Mouse (Mus musculus) liver, adult 10 weeks (tissue): ENCODE data around the gene Ilk. TPM values are rescaled to one million over a fixed set of nuclear protein-coding genes. Genes with fewer than 3 reads are reported as not detected.

ENCODE experiments used
- polyA plus RNA-seq: library from polyadenylated mRNA; stranded (reverse); fragments of 350-450 nt; fragmentation: Illumina TruSeq; extraction: RNeasy Lipid Tissue Mini Kit (QIAGEN cat#74804); gene quantifications from one replicate; pipeline ENCODE4 v1.2.3, GENCODE M21; 2014; ENCODE audit warnings: low read depth, low replicate concordance

Ilk gene
- 28.8 TPM for polyA plus RNA-seq

DNA sequence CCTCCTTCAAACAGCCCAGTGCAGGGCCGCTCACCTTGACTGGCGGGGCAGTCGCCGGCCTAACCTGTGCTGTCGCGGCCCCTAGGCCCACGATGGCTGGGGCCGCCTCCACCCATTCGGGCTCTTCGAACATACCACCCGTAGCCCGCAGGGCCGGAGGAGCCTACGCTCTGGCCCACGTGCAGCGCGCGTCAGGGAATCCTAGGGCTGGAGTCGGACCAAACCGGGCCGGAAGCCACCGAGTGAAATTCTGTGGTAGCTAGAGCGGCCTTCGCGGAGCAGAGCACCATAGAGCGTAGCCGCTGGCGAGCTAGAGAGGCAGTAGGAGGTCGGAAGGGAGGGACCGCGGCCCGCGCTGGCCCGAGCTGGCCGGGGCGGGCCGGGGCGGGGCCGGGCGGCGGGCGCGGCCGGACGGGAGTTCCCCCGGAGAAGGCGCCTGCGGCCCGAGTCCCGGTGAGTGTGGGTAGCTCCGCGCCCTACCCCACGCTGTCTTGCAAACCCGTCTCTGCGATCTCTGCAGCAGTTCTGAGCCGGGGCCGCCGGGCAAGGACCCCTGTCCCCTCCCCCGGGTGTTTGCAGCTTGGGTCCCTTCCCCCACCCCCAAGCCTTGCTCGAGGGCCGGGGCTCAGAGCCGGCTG lies at the start of gene Ilk:
Ilk (plus strand) TSS at position 329 of the 638 bp plus-strand sequence.

DNA sequence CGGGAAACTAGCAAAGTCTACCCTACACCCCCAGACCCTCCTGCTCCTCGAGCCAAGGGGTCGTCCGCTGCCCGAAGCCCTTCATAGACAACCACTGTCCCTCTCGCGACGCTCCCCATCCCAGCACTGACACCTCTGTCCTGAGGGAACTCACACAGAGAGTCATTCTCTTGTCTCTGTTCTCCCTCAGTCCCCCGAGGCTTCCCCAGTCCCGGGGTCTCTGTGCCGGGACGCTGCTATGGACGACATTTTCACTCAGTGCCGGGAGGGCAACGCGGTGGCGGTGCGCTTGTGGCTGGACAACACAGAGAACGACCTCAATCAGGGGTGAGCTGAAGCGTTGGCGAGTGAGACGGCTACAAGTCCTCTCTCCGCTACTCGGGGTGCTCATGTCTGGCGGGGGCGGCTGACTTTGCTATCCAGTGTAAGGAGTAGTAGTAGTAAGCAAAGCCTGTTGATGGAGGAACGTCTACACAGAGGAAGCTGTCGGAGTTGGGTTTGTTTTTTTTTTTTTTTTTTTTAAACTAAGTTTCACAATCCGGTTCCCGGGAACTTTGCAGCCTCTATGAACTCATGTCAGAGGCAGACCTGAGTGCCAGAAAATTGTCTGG lies 624 bp downstream of the Ilk start, which contains the start of gene Rrp8:
Rrp8 (minus strand) TSS at position 475 of the 611 bp plus-strand sequence.

DNA sequence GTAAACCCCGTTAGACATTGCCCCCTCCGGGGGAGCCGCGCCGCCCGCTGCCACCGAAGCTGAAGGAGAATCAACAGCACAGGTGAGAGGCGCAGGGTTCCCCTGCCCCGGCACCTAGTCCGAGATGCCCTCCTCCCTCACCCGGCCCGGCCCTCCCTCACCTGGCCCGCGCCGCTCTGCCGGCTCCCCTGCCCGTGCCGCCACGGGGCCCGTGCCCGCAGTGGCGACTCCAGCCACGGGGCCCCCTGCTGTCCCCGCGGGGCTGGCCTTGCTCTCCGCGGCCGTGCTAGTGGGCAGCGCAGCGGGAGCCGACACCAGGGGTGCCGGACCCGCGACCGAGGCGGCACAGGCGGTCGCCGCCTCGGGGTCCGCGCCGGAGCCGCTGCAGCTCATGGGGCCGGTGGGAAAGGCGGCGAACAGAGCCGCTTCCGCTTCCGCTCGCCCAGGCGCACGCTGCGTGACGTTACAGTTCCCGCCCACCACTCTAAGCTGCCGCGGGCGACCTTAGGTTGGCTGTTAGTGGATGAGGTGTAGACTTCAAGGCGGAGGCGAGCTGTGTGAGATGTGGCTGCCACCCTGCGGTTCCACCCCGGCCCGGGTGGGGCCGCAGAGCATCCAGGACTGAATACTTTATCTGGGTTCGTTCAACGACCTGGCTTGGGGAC lies 7.7 kb downstream of the Ilk start, which contains the start of gene Taf10:
Taf10 (minus strand) TSS at position 436 of the 665 bp plus-strand sequence.

DNA sequence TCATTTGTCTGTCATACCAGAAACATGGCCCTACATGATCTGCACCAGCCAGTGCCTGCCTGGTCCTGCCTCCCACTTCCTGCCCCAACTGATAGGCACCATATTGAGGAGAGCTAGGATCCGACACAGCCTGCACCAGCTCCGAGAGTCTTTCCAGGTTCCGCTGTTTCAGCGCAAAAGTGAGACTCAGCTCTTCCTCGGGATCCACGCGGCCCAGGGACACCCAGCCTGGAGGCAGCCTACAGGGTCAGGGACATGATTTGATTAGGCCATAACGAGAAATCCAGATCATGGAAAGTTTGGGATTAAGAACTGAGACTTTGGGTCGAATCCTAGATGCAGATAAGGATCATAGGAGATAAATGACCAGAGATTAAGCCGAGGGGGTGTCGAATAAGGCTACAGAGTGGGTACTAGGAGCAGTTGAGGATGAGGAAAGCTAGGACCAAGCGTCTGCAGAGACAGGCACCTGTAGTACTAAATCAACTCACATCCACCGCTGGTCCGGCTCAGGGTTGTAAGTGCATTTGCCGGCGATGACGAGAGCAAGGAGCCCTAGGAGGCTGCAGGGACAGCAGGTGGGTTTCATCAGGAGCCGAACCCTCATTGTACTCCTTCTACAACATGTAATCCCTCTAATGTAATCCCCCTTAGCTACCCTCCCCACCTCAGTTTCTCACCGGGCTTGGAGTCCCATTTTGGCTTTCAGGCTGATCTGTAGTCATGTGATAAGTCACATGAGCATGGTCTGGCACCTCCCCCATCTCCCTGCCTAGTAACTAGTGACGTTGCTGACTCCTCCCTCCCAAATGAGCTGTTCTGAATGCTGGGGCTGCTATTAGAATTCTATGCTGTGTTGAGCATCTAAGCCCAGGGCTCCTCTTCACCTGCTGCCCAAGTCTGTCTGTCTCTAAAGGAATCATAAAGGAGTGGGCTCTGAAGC lies 15.4 kb downstream of the Ilk start, which contains the start of gene Tpp1:
Tpp1 (minus strand) TSS at position 745 of the 943 bp plus-strand sequence.

DNA sequence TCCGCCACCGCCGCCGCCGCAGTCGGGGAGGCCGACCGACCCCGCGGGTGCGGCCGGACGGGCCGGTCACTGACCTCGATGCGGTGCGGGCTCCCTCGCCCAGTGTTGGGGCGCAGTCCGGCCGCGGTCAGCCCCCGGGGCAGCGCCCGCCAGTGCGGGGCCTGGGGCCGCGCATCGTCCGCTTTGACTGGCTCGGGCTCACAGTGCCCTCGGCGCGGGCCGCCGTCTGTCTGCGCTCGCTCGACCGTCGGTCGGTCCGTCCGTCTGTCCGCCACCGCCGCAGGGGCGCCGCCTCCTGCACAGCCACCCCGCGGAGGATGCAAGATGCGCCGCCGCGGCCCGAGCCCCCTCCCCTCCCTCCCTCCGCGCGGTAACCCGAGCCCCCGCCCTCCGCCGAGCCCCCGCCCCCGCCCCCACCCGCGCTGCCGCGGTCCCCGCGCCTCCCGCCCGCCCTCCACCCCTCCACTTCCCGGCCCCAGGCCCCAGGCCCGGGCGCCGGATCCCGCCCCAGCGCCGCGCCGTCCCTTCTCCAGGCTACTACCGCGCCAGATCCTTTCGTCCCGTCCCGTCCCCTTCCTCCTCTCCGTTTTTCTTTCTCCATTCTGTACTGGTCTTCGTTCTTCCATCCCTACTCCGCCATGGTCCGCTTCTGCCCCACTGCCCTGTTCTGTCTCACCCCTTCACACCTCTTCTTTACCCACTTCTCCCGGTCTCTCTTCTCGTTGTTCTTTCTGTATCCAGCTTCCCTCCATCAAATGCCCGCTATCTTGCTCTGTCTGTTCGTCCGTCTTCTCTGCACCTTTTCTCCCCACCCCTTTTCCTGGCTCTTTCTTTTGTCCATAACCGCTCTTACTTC lies 51.1 kb downstream of the Ilk start, which contains the start of gene Dchs1:
Dchs1 (minus strand) TSS at position 370 of the 856 bp plus-strand sequence.

Other genes starting within 250 kb of the Ilk start
- 7.1 TPM for gene Smpd1, start 182.2 kb upstream of the Ilk start, polyA plus RNA-seq
- not detected for gene Apbb1, start 154.9 kb upstream of the Ilk start, polyA plus RNA-seq
- 787 TPM for gene Hpx, start 136.5 kb upstream of the Ilk start, polyA plus RNA-seq
- gene Trim3, start 103.0 kb upstream of the Ilk start, polyA plus RNA-seq, result 2.9 TPM
- 18.6 TPM for gene Timm10b, start 96.5 kb upstream of the Ilk start, polyA plus RNA-seq
- gene Arfip2, start 96.2 kb upstream of the Ilk start, polyA plus RNA-seq, result 3.3 TPM
- gene Gm45799, start 96.0 kb upstream of the Ilk start, polyA plus RNA-seq, result 2.8 TPM
- 1.4 TPM for gene Dnhd1, start 85.8 kb upstream of the Ilk start, polyA plus RNA-seq
- 15.9 TPM for gene Rrp8, start 793 bp downstream of the Ilk start, polyA plus RNA-seq
- gene Taf10, start 7.8 kb downstream of the Ilk start, polyA plus RNA-seq, result 15.5 TPM
- 48.9 TPM for gene Tpp1, start 15.6 kb downstream of the Ilk start, polyA plus RNA-seq
- gene Dchs1, start 51.1 kb downstream of the Ilk start, polyA plus RNA-seq, result 0.03 TPM
- 30.8 TPM for gene Mrpl17, start 74.5 kb downstream of the Ilk start, polyA plus RNA-seq
- gene Gm4070, start 217.4 kb downstream of the Ilk start, polyA plus RNA-seq, result 6.1 TPM